Mouse (Mus musculus): ENCODE data around the gene Plekho2.

Plekho2 gene

DNA sequence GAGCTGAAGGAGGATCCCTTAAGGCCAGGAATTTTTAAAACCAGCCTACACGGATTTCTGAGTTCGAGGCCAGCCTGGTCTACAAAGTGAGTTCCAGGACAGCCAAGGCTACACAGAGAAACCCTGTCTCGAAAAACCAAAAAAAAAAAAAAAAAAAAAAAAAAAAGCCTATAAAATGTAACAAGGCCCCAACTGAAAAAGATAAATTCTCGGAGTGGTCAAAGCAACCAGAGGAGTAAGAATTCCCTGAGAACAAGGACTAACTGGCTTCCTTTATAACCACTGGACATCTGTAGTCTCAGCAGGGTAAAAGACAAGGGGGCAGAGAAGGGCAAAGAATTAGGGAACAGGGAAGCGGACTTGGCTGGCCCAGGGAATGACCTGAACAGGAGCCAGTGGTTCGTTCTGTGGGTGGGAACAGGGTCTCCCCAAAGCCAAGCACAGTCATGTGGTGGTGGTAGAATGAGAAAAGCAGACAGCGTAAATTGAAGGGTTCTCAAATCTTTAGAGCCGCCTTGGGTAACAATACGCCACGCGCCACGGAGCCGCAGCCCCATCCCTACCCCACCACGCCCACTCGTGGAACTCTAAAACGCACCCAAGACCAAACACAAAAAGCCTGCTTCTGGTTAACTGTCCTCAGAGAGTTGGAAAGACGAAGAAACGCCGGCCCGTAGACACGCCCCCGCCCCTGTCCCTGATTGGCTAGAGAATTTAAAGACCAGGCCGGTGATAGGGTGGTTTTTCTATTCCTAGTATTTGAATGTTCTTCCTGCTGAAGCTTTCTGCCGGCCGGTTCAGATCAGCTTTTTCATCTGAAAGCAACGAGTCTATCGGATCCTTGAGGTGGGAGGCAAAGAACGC is 6.8 kb upstream of the Plekho2 start, which contains the start of gene Pif1:
TSS of gene Pif1 (plus strand) at position 755 of the 864 bp plus-strand sequence.
- peak; percentile 62 to 68 for DNase-seq (ENCODE audit: low spot score in 2 of 2)

GRCm38 (mm10) chr9:65583045-65583444 is 3.2 kb upstream of the Plekho2 start:
- DNase-seq (ENCODE audit: low spot score in 2 of 2) = peak; percentile 58 to 69

GRCm38 (mm10) chr9:65580401-65581256 is 789 bp upstream of the Plekho2 start:
- peak; percentile 92 to 93 for DNase-seq (ENCODE audit: low spot score in 2 of 2)

DNA sequence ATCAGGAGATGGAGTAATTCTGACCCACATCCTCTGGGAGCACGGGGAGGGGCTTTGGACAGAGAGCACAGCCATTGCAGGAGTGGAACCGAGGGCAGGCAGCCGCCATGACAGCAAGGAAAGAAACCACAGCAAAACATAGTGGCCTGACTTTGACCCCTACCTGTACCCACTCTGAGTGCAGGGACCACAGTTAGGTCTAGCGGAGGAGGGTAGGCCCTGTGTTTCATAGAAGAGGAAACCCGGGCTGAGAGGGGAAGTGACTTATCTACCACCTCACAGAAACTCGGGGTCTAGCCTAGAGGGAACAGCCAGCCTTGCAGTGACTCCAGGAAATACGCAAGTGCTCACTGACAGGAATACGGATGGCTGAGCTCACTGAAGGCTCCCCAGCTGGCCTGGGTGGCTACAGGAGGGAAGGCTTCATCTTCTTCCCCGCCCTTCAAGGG is 1.0 kb downstream of the Plekho2 start:
- peak; percentile 44 to 71 for DNase-seq (ENCODE audit: low spot score in 2 of 2)

DNA sequence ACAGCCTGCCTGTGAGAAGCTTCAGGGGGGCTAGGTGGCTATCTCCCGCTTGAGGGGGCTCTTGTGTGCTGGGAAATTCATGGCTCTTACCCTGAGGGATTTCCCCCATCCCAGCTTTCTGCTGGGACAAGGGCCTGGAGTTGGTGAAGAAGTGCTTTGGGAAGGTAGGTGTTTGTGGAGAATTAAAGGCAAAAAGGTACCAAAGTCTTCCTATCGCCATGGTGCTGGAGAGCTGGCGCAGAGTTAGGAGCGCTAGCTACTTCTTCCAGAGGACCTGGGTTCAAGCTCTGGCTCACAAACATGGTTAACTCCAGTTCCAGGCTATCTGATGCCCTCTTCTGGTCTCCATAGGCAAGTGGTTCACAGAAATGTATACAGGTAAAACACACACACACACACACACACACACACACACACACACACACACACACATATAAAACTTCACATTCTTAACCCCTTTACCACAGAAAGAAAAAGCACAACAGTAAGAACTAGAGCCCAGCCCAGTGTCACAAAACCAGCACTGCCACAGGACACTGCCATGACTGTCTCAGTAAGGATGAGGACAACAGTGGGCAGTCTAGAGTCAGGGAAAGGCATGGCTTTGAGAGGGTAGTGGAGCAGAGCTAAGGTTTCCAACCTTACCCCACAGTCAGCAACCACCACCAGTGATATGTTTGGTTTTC is 2.2 kb downstream of the Plekho2 start:
- no peak for DNase-seq (ENCODE audit: low spot score in 2 of 2)

DNA sequence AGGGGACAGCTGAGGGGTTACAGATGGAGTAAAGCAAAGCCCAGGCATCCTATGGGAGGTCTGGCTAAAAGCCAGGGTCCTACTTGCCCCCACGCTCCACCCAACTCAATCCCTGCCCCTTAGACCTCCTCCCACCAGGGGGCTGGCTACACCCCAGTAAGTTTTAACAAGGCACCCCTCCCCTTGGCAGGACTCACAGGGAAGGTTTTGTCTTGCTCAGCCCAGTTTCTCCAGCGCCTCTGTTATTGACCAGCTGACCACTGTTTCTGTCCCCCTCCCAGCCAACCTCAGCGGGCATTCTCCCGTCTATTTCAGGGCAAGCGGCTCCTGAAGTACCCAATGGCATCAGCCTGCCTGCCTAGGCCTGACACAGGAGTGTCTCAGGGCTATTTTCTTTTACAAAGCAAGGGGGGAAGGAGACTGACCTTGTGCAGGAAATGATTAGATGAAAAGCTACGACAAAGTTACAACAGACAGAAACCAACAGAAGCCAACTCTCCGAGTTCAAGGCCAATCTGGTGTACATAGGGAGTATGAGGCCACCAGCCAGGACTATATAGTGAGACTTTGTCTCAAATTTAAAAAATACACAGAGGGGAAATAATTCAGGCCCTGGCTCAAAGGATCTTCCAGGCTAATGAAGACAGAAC is 2.9 kb downstream of the Plekho2 start:
- no peak for DNase-seq (ENCODE audit: low spot score in 2 of 2)

DNA sequence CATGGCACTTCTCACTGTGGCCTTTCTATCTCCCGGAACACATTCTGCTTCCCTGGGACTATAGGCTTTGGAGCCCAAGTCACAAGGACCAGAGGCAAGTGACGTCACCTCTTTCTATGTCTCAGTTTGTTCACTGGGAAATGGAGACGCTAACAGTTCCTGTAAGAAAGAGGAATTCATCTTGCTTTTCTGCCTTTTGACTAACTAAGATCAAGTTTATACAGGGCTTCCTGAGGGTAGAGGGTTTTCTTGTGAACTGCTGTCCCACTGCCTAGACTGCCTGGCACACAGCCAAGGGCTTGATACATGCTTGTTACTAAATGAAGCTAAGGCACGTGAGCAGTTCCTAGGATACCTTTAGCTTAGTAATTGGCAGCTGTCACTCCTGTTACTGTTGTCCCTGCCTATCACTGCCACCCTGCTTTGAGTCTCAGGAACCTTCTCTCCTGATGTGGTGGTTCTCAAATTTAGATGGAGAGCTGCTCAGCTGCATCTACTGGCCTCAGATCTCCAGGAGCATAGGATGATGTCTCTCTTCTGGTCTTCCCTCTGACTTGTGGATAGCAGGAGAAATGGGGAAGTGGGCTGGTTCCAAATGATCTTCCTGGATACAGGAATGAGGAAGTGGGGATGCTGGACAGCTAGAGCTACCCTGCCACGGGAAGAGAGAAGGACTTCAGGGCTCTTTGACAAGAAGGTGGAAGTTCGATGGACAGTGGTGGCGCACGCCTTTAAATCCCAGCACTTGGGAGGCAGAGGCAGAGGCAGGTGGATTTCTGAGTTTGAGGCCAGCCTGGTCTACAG is 4.2 kb downstream of the Plekho2 start:
- no peak for DNase-seq (ENCODE audit: low spot score in 2 of 2)

- DNase-seq (ENCODE audit: low spot score in 2 of 2) = no peak
Observed at GRCm38 (mm10) chr9:65574513-65575392, 5.1 kb downstream of the Plekho2 start.

DNA sequence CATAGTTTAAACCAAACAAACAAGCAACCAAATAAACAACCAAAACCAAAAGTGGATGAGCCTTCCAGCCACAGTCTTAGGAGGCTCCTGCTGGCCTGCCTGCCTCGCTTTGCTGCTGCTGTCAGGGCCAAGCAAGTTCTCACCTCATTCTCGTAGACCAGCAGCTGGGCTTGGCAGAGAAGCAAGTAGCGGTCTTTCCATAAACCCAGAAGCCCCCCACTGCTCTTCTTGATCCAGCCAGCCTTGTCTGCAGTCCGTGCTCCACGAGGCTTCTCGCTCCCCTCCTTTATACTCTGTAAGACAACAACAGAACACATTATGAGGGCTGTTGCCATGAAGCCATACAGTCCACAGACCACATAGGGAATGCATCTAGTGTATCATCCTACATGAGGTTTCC is 7.0 kb downstream of the Plekho2 start:
- DNase-seq (ENCODE audit: low spot score in 2 of 2) = no peak

GRCm38 (mm10) chr9:65569491-65569971 is 10.3 kb downstream of the Plekho2 start:
- no peak for DNase-seq (ENCODE audit: low spot score in 2 of 2)

DNA sequence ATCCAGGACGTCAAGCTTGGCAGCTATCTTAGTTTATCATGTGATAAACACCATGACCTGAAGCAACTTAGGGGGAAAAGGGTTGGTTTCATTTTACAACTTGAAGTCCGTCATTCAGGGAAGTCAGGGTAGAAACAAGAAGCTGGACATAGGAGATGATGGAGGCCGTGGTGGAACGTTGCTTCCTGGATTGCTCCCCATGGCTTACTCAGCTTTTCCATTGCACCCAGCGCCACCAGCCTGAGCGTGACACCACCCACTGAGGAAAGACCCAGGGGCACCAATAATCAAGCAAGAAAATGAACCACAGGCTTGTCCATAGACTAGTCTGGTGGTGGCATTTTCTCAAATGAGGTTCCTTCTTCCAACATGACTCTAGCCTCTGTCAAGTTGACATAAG is 11.1 kb downstream of the Plekho2 start:
- DNase-seq (ENCODE audit: low spot score in 2 of 2) = no peak

DNA sequence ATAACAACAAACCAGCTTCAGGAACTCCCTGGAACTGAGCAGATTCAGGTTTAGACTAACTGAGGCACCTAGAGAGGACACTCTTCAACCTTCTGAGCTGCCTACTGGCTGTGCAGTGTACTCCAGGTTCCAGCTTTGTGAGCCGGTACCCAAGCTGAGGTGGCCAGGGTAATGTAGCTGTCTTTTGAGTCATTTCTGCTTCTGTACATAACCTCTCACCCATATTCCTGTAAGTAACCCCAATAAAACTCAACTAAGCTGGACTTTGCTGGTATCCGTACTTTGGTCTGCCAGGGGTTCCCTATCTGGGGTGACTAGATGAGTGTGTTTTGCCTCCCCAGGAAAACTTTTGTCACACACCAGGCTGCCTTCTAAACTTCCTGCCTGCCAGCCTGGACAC is 15.1 kb downstream of the Plekho2 start:
- no peak for DNase-seq (ENCODE audit: low spot score in 2 of 2)

DNA sequence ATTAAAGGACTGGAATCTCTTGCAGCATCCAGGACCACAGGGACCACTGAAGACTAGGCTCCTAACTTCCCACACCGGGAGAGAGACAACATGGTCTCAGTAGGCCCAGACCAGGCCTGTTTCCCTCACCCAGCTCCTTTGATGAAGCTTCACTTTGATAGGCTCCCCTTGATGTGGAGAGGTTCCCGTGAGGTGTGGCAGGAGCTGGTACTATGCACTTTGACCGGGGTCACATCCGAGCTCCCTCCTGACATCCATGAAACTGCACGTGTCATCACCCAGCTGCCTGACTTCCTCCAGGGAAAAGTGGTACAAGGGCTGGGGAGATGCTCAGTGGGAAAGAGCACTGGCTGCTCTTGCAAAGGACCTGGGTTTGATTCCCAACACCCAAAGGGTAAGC is 16.8 kb downstream of the Plekho2 start:
- no peak for DNase-seq (ENCODE audit: low spot score in 2 of 2)

DNA sequence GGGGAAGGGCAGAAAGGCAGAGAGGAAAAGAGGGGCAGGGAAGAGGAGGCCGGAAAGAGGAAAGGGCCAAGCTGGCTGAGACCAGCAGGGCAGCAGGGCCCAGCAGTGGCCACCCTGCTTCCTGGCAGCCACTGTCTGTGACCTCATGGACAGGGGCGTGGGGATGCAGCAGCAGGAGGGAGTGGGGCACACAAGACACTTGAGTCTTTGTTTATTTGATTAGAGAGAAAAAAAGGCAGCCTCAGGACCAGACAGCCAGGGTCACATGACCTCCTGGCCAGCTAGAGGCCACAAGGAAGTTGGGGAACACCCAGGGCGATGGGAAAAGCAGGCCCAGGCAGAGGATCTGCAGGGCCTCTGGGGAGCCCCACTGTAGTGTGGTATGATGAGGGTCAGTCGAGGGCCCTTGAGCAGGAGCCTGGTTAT is 17.7 kb downstream of the Plekho2 start:
- DNase-seq (ENCODE audit: low spot score in 2 of 2) = no peak

DNA sequence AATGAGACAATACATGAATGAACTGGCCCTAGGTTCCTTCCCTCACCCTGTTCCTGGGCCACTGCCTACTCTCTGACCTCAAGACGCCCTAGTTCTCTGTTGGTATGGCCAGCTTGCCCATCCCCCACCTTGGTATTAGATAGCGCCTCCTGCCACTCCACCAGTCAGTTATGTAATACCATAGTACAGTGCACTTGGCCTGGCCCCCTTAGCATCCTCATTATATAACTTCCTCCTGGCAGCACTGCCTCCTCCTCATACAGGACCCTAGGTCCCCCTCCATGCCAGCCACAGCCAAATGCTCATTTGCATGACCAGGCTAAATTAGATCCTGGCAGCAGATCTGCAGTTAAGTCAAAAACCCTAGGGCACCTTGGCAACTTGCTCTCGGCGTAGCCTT is 18.8 kb downstream of the Plekho2 start:
- DNase-seq (ENCODE audit: low spot score in 2 of 2) = no peak

DNA sequence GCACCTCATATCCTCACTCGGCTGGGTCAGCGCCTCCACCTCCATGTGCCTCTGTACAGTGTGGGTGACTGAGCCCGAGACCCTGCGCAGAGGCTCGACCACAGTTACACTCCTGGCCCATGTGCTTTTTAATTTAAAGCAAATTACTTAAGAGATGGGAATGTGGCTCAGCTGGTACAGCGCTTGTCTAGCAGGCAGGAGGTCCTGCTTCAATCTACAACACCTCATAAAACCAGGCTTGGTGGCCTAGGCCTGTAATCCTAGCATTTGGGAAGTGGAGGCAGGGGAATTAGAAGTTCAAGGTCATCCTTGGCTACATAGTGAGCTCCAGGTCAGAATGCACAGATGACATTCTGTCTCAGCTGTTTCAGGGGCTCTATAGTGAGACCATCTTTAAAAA is 21.0 kb downstream of the Plekho2 start:
- no peak for DNase-seq (ENCODE audit: low spot score in 2 of 2)

DNA sequence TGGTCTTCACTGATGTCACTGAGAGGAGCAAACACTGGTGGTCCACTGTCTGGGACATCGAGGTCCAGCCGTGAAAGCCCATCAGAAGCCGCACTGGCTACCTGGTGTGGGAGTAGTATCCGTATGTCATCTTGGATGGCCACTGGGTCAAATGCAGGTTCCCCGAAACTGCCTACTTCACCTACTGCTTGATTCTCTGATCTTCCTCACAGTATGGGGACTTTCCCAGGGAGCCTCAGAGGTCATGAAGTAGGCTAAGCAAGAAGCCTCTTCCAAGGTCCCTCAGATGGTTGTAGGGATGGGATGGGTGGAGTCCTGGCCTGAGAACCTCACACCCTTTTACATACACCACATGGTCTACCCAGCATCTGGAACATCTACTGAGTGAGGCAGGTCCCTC is 22.9 kb downstream of the Plekho2 start:
- no peak for DNase-seq (ENCODE audit: low spot score in 2 of 2)

GRCm38 (mm10) chr9:65556349-65556748 is 23.5 kb downstream of the Plekho2 start:
- DNase-seq (ENCODE audit: low spot score in 2 of 2) = no peak

- no peak for DNase-seq (ENCODE audit: low spot score in 2 of 2)
Observed at GRCm38 (mm10) chr9:65555621-65556020, 24.2 kb downstream of the Plekho2 start.

All from natural killer cell, adult 2 months (primary cell).